Mouse (Mus musculus) spleen, embryonic (tissue): ENCODE measurements around the gene Ebf1.

Experiments used
- CTCF ChIA-PET: fragments of 350-600 bp; sonication (Branson Sonifier 250); formaldehyde crosslinking; loops from one replicate; lab custom pipeline; 2022; lab: Charles Lee

The Ebf1 gene

GRCm38 (mm10) chr11:44925806-44926525 lies 308.8 kb downstream of the Ebf1 start:
- CTCF ChIA-PET: interaction anchor here (0.6 to 0.7 kb wide), 3 partner anchors 9 to 374 kb away, joined by 3 to 7 read pairs (median 3); no protein-coding TSS in a partner anchor

- CTCF ChIA-PET: interaction anchor here (0.6 kb wide), 1 partner anchor 146 kb away, joined by 7 read pairs; no protein-coding TSS in a partner anchor
These were observed 311.3 kb downstream of the Ebf1 start for GRCm38 (mm10) chr11:44928403-44928802.

- CTCF ChIA-PET: interaction anchor here (0.6 kb wide), 1 partner anchor 106 kb away, joined by 4 read pairs; no protein-coding TSS in a partner anchor
These were observed 315.9 kb downstream of the Ebf1 start for GRCm38 (mm10) chr11:44932942-44933483.

- CTCF ChIA-PET: no interaction called here
These were observed 326.7 kb downstream of the Ebf1 start for GRCm38 (mm10) chr11:44943781-44944180.

- CTCF ChIA-PET: no interaction called here
These were observed 327.3 kb downstream of the Ebf1 start for GRCm38 (mm10) chr11:44944401-44944800.

- CTCF ChIA-PET: interaction anchor here (0.6 kb wide), 1 partner anchor 1360 kb away, joined by 5 read pairs; no protein-coding TSS in a partner anchor
These were observed 329.5 kb downstream of the Ebf1 start for GRCm38 (mm10) chr11:44946618-44947017.

- CTCF ChIA-PET: no interaction called here
These were observed 331.4 kb downstream of the Ebf1 start for GRCm38 (mm10) chr11:44948541-44948940.

GRCm38 (mm10) chr11:44949140-44949539 lies 332.0 kb downstream of the Ebf1 start:
- CTCF ChIA-PET: no interaction called here

GRCm38 (mm10) chr11:44950319-44950718 lies 333.2 kb downstream of the Ebf1 start:
- CTCF ChIA-PET: interaction anchor here (0.7 to 1.1 kb wide), 2 partner anchors 36 to 335 kb away, joined by 3 to 5 read pairs; no protein-coding TSS in a partner anchor

- CTCF ChIA-PET: no interaction called here
These were observed 334.4 kb downstream of the Ebf1 start for GRCm38 (mm10) chr11:44951506-44951905.

- CTCF ChIA-PET: no interaction called here
These were observed 336.2 kb downstream of the Ebf1 start for GRCm38 (mm10) chr11:44953337-44953736.

- CTCF ChIA-PET: no interaction called here
These were observed 336.7 kb downstream of the Ebf1 start for GRCm38 (mm10) chr11:44953863-44954262.

GRCm38 (mm10) chr11:44954362-44954761 lies 337.2 kb downstream of the Ebf1 start:
- CTCF ChIA-PET: no interaction called here

- CTCF ChIA-PET: no interaction called here
These were observed 345.8 kb downstream of the Ebf1 start for GRCm38 (mm10) chr11:44962746-44963440.

GRCm38 (mm10) chr11:44969011-44969410 lies 351.9 kb downstream of the Ebf1 start:
- CTCF ChIA-PET: no interaction called here

- CTCF ChIA-PET: no interaction called here
These were observed 357.2 kb downstream of the Ebf1 start for GRCm38 (mm10) chr11:44974271-44974670.

GRCm38 (mm10) chr11:44975151-44975550 lies 358.0 kb downstream of the Ebf1 start:
- CTCF ChIA-PET: no interaction called here

GRCm38 (mm10) chr11:44976254-44976802 lies 359.2 kb downstream of the Ebf1 start:
- CTCF ChIA-PET: no interaction called here

GRCm38 (mm10) chr11:44977921-44978397 lies 360.8 kb downstream of the Ebf1 start:
- CTCF ChIA-PET: no interaction called here

- CTCF ChIA-PET: interaction anchor here (0.7 kb wide), 1 partner anchor 58 kb away, joined by 3 read pairs; no protein-coding TSS in a partner anchor
These were observed 362.3 kb downstream of the Ebf1 start for GRCm38 (mm10) chr11:44979391-44979790.

GRCm38 (mm10) chr11:44982225-44982624 lies 365.1 kb downstream of the Ebf1 start:
- CTCF ChIA-PET: interaction anchor here (0.7 kb wide), 1 partner anchor 651 kb away, joined by 17 read pairs; no protein-coding TSS in a partner anchor

GRCm38 (mm10) chr11:44983961-44984360 lies 366.8 kb downstream of the Ebf1 start:
- CTCF ChIA-PET: no interaction called here
